Mouse (Mus musculus): ENCODE measurements around the gene Znhit2. TPM values are rescaled to one million over a fixed set of nuclear protein-coding genes. Genes with fewer than 3 reads are reported as not detected.

Znhit2 gene
- total and polyA plus RNA-seq, 3 experiments = 9.9 to 14.4 (median 13.4) TPM

DNA sequence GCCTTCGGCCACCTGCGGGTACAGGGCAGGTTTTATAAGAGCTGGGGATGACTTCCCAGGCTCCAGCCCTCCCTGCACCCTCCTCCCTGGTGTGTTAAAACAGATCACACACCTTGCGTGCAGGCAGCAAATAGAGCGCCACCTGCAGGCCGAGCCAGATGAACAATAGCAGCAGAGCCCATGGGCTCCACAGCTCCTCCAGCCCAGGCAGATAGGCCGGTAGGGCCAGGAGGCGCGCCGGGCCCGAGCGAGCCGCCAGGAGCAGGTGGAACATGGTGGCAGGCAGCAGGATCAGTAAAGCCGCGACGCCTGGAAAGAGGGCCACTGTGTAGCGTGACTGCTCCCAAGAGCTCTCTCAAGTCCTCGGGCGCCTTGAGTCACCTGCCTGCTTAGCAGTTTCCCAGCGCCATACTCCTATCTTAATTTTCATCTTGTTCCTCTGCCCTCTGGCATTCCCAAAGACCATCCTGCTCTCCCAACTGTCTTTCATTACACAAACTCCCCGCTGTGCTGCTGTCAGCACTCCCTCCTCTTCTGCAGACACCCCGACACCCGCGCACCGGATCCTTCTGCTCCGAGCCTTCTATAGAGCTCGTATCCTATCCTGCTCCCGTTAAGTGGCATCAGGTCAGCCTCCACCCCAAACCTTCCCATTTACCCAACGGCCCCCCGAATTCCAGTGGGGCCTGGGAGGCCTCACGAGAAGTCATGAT is 6.2 kb downstream of the Znhit2 start:
- Histone ChIP-seq H3K4me1 (ENCODE audit: control insufficient read depth, insufficient read depth, low read length) (peaks cover 3% of the 10 kb centered on the region; the same call in 1 of the 2 replicates), H3K27ac (no peak overlapping the region; the same call in 1 of the 2 replicates), H3K9ac (ENCODE audit: low read depth, low read length) (peak overlapping the region; percentile 67), H3K4me3 (peak overlapping the region; percentile 49), H3K79me2 (replicated peaks; ENCODE audit: control insufficient read depth, insufficient read depth, low read length) (no peaks in the 10 kb centered on the region), H3K27me3 (ENCODE audit: control insufficient read depth, insufficient read depth, low read length) (no peaks in the 10 kb centered on the region), H3K36me3 (ENCODE audit: control insufficient read depth, insufficient read depth, low read length) (no peaks in the 10 kb centered on the region)
- peak; percentile 77 to 78 for DNase-seq
- intact Hi-C loops (cut with DNase I) = no loop called here
- peak; percentile 91 for TF ChIP-seq CTCF (IDR thresholded peaks at IDR 0.05)
- TF ChIP-seq EP300 (IDR thresholded peaks at IDR 0.05; ENCODE audit: insufficient read depth, low read depth, low read length) = no peak
- no peak; the same call in 1 of the 2 replicates for TF ChIP-seq POLR2A (IDR thresholded peaks at IDR 0.05; ENCODE audit: insufficient read depth, low read depth, low read length)
- WGBS = 2% methylated on average over 30 of the region's 30 CpGs

DNA sequence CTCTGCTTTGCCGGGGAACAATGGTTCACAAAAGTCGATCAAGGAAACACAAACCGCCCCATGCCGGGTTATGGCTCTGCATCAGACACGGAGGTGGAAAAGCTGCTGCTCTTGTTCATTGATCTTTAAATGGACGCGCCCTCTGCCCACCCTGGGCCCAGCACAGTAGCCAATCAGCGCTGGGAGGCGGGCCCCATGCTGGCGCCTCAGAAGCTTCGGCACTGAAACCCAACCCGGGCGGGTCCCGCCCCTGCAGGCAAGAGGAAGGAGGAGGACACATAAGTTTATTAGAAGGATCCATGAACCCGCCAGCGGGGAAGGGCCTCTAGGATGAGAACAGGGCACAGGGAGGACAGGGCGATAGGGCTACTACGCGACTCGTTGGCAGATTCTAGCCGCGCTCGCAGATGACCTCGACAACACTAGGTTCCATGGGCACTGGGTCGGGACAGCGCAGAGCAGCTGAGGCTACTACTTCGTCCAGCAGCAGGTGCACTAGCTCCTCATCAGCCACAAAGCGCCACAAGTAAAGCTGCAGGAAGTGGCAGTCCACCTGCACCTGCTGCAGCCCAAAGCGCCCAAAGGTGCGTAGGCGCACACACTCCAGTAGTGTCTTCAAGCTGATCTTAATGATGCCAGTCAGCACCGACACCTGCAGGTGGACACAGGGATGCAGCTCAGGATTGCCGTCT is 6.9 kb downstream of the Znhit2 start, which contains the start of gene Tm7sf2:
Gene Tm7sf2, minus strand, starts transcription at position 650 of the 692 bp plus-strand sequence.
- intact Hi-C loops (cut with DNase I) = no loop called here
- Histone ChIP-seq H3K4me1 (ENCODE audit: control insufficient read depth, insufficient read depth, low read length) (no peaks in the 10 kb centered on the region), H3K9ac (ENCODE audit: low read depth, low read length) (peak within 1 kb of the TSS; percentile 67), H3K27me3 (ENCODE audit: control insufficient read depth, insufficient read depth, low read length) (no peaks in the 10 kb centered on the region), H3K27ac (no peak within 1 kb of the TSS; the same call in 1 of the 2 replicates), H3K4me3 (peak within 1 kb of the TSS; percentile 49), H3K79me2 (replicated peaks; ENCODE audit: control insufficient read depth, insufficient read depth, low read length) (no peaks in the 10 kb centered on the region), H3K36me3 (ENCODE audit: control insufficient read depth, insufficient read depth, low read length) (no peaks in the 10 kb centered on the region)
- peak; percentile 90 to 93 for DNase-seq
- WGBS = 14% methylated on average over 33 of the region's 33 CpGs
- peak; percentile 22; the same call in 1 of the 2 replicates for TF ChIP-seq CTCF (IDR thresholded peaks at IDR 0.05)
- TF ChIP-seq POLR2A (IDR thresholded peaks at IDR 0.05; ENCODE audit: insufficient read depth, low read depth, low read length) = 0 out of 2 replicates have a peak, but pooled peaks have one; percentile 0
- no peak for TF ChIP-seq EP300 (IDR thresholded peaks at IDR 0.05; ENCODE audit: insufficient read depth, low read depth, low read length)

DNA sequence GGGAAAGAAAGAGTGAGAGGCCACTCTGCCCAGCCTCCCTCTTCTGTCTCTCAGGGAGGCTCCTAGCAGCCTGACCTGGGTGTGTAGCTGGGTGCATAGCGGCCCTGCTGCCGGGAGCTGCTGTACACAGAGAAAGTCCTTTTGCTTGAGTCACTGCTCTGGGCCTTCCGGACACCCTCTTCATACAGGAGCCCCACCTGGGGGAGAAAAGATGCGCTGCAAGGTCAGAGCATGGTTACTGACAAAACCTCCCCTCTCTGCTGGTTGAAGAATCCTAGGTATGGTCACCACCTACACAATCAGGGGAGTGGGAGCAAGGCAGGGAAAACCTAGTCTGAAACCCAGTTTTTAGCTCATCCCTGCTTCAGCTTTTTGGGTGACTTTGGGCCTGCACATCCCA is 8.0 kb downstream of the Znhit2 start:
- H3K27me3 ChIP-seq (ENCODE audit: control insufficient read depth, insufficient read depth, low read length) = no peaks in the 10 kb centered on the region
- H3K27ac ChIP-seq = no peak overlapping the region
- H3K9ac ChIP-seq (ENCODE audit: low read depth, low read length) = no peak overlapping the region
- 81% methylated on average over 4 of the region's 4 CpGs for WGBS
- H3K4me1 ChIP-seq (ENCODE audit: control insufficient read depth, insufficient read depth, low read length) = no peaks in the 10 kb centered on the region
- no peaks in the 10 kb centered on the region for H3K36me3 ChIP-seq (ENCODE audit: control insufficient read depth, insufficient read depth, low read length)
- no peak overlapping the region for H3K4me3 ChIP-seq
- TF ChIP-seq CTCF (IDR thresholded peaks at IDR 0.05) (no peak), EP300 (IDR thresholded peaks at IDR 0.05; ENCODE audit: insufficient read depth, low read depth, low read length) (no peak), POLR2A (IDR thresholded peaks at IDR 0.05; ENCODE audit: insufficient read depth, low read depth, low read length) (no peak)
- DNase-seq = no peak
- intact Hi-C loops (cut with DNase I) = no loop called here
- H3K79me2 ChIP-seq (replicated peaks; ENCODE audit: control insufficient read depth, insufficient read depth, low read length) = no peaks in the 10 kb centered on the region

DNA sequence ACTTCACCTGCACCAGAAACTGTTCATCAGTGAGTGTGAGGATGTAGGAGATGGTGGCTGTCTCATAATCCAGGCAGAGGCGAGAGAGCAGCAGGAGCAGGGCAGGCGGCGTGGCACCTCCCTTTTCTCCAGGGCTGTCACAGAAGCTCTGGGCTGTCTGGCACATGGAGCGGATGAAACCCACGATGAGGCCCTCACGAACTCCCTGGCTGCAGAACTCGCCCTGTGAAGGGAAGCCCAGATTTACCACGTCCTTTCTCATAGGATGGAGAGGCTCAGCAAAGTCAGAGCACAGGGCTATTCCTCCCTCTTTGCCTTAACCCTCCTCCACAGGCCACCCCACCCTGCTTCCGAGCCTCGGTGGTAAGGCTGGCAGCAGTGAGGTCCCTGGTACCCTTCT is 8.9 kb downstream of the Znhit2 start:
- Histone ChIP-seq H3K27ac (no peak overlapping the region), H3K27me3 (ENCODE audit: control insufficient read depth, insufficient read depth, low read length) (no peaks in the 10 kb centered on the region), H3K4me3 (no peak overlapping the region), H3K4me1 (ENCODE audit: control insufficient read depth, insufficient read depth, low read length) (no peaks in the 10 kb centered on the region), H3K79me2 (replicated peaks; ENCODE audit: control insufficient read depth, insufficient read depth, low read length) (0 out of 2 replicates have a peak, but pooled peaks cover 1% of the 10 kb centered on the region), H3K9ac (ENCODE audit: low read depth, low read length) (no peak overlapping the region), H3K36me3 (ENCODE audit: control insufficient read depth, insufficient read depth, low read length) (no peaks in the 10 kb centered on the region)
- no peak for DNase-seq
- 86% methylated on average over 10 of the region's 10 CpGs for WGBS
- intact Hi-C loops (cut with DNase I) = no loop called here
- TF ChIP-seq CTCF (IDR thresholded peaks at IDR 0.05) (no peak), EP300 (IDR thresholded peaks at IDR 0.05; ENCODE audit: insufficient read depth, low read depth, low read length) (no peak), POLR2A (IDR thresholded peaks at IDR 0.05; ENCODE audit: insufficient read depth, low read depth, low read length) (no peak)

DNA sequence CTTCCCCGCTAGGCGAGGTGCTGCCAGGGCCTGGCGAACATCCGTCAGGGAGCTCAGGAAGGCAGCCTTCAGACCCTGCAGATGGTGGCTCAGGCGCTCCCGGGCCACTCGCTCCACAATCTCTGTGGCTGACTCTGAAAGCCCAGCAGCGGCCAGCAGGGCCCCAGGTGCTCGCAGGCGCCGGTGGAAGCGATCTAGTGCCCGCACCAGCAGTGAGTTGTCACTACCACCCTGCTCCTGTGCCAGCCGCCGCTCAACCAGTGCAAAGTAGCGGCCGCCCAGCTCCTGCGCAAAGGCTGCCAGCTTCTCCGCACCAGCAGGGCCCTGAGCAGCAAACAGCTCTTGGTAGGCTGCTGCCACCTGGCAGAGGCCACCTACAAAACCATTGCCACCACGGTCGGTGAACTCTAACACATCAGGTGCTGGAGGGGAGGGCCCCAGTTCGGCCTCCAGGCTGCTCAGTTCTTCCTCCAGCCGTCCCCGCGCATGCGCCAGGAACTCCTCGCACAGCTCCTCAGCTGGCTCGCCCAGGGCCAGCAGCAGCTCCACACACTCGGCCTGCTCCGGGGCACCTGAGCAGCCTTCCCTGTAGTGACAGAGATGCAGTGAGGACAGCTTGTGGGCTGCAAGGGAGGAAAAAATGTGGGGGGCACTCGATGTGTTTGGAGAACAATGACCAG is 9.7 kb downstream of the Znhit2 start:
- Histone ChIP-seq H3K9ac (ENCODE audit: low read depth, low read length) (no peak overlapping the region), H3K4me3 (no peak overlapping the region)
- intact Hi-C loops (cut with DNase I) = no loop called here

More for the DNA sequence above, 9.7 kb downstream of the Znhit2 start:
- TF ChIP-seq CTCF (IDR thresholded peaks at IDR 0.05) (no peak), EP300 (IDR thresholded peaks at IDR 0.05; ENCODE audit: insufficient read depth, low read depth, low read length) (no peak), POLR2A (IDR thresholded peaks at IDR 0.05; ENCODE audit: insufficient read depth, low read depth, low read length) (no peak)
- 91% methylated on average over 31 of the region's 31 CpGs for WGBS
- H3K27me3 ChIP-seq (ENCODE audit: control insufficient read depth, insufficient read depth, low read length) = no peaks in the 10 kb centered on the region
- no peak for DNase-seq
- 0 out of 2 replicates have a peak, but pooled peaks cover 1% of the 10 kb centered on the region for H3K79me2 ChIP-seq (replicated peaks; ENCODE audit: control insufficient read depth, insufficient read depth, low read length)
- H3K27ac ChIP-seq = no peak overlapping the region
- no peaks in the 10 kb centered on the region for H3K36me3 ChIP-seq (ENCODE audit: control insufficient read depth, insufficient read depth, low read length)
- H3K4me1 ChIP-seq (ENCODE audit: control insufficient read depth, insufficient read depth, low read length) = no peaks in the 10 kb centered on the region

All from heart, adult 2 months (tissue).